Mouse (Mus musculus) kidney, embryonic 16.5 days (tissue): ENCODE results near the gene 1700001K19Rik. TPM values are rescaled to one million over a fixed set of nuclear protein-coding genes. Genes with fewer than 3 reads are reported as not detected.
"Not testable (repeated sequence)": the region's sequence is repeated elsewhere in the genome, so short reads cannot be mapped to it uniquely, and the experiment has no call there.

Experiments
- ATAC-seq: fragments of 200-750 bp; cut with Nextera tagmentation; 2 replicates; pipeline ENCODE4 v1.8.0; 2017; ENCODE audit warnings: moderate TSS enrichment; ENCODE audit not compliant: low FRiP score, low TSS enrichment
- H3K27ac ChIP-seq: fragments of 300-500 bp; sonication (generic); 2 replicates; pipeline ENCODE4 v1.5.1; 2014; ENCODE audit warnings: low read length
- H3K27me3 ChIP-seq: fragments of 300-500 bp; sonication (generic); 2 replicates; pipeline ENCODE4 v1.6.1; 2014; ENCODE audit warnings: low read length, control low read depth, mixed read lengths; ENCODE audit not compliant: insufficient read depth
- H3K36me3 ChIP-seq: fragments of 300-500 bp; sonication (generic); 2 replicates; pipeline ENCODE4 v1.6.1; 2014; ENCODE audit warnings: low read length, control low read depth, mixed read lengths; ENCODE audit not compliant: insufficient read depth
- H3K4me1 ChIP-seq: fragments of 300-500 bp; sonication (generic); 2 replicates; pipeline ENCODE4 v1.6.1; 2014; ENCODE audit warnings: low read length, control low read depth, mixed read lengths; ENCODE audit not compliant: insufficient read depth
- H3K4me2 ChIP-seq: fragments of 300-500 bp; sonication (generic); replicated peaks from 2 replicates; pipeline ENCODE4 v1.6.1; 2014; ENCODE audit warnings: low read depth, low read length
- H3K4me3 ChIP-seq: fragments of 300-500 bp; sonication (generic); 2 replicates; pipeline ENCODE4 v1.5.1; 2014; ENCODE audit warnings: mild to moderate bottlenecking, low read length
- H3K9ac ChIP-seq: fragments of 300-500 bp; sonication (generic); replicated peaks from 2 replicates; pipeline ENCODE4 v1.6.1; 2014; ENCODE audit warnings: low read length
- H3K9me3 ChIP-seq: fragments of 300-500 bp; sonication (generic); 2 replicates; pipeline ENCODE4 v1.6.1; 2016; ENCODE audit warnings: low read length, control low read depth
- WGBS: fragments of 180-500 bp; shearing (Covaris S2); extraction: QIAGEN DNeasy Blood & Tissue Kit; methylation state at CpG from one replicate; pipeline ENCODE4 v1.1.7; 2014; 5-methylcytosine and 5-hydroxymethylcytosine counted together
- polyA plus RNA-seq: library from polyadenylated mRNA; unstranded; fragments of >200 nt; fragmentation: Nextera tagmentation; extraction: Ambion mirVana; gene quantifications from 2 replicates; pipeline ENCODE4 v1.2.1, GENCODE M21; 2015

1700001K19Rik gene
- polyA plus RNA-seq, 1 experiment from 2014 or later = not detected

- WGBS = 86% methylated on average over 1 of the region's 1 CpGs
- no peak overlapping the region for H3K27ac ChIP-seq
Measured at GRCm38 (mm10) chr12:110698080-110698479, 15.7 kb upstream of the 1700001K19Rik start.

DNA sequence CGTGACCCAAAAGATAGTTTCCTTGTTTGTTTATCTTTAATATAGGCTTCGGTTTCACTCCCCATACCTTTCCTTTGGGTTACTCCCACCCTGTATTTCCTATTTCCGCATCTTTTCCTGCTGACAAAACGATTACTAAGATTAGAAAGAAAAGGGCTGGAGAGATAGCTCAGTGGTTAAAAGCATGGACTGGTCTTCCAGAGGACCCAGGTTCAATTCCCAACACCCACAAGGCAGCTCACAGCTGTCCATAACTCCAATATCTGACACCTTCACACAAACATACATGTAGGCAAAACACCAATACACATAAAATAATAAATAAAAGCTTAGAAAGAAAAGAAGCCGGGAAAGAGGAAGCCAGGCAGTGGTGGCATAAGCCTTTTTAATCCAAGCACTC, 15.0 kb upstream of the 1700001K19Rik start:
- Histone ChIP-seq H3K27ac (no peak overlapping the region), H3K4me3 (no peak overlapping the region), H3K27me3 (no peaks in the 10 kb centered on the region), H3K9ac (no peak overlapping the region), H3K4me1 (peaks cover 16% of the 10 kb centered on the region), H3K36me3 (peaks cover 16% of the 10 kb centered on the region), H3K9me3 (no peaks in the 10 kb centered on the region), H3K4me2 (no peak overlapping the region)
- ATAC-seq = no peak
- WGBS = 74% methylated on average over 5 of the region's 5 CpGs

More at GRCm38 (mm10) chr12:110698080-110698479, 15.7 kb upstream of the 1700001K19Rik start:
- Histone ChIP-seq H3K4me1 (peaks cover 16% of the 10 kb centered on the region), H3K36me3 (peaks cover 10% of the 10 kb centered on the region), H3K4me2 (no peak overlapping the region), H3K27me3 (no peaks in the 10 kb centered on the region), H3K9ac (no peak overlapping the region), H3K4me3 (no peak overlapping the region), H3K9me3 (no peaks in the 10 kb centered on the region)
- no peak for ATAC-seq

DNA sequence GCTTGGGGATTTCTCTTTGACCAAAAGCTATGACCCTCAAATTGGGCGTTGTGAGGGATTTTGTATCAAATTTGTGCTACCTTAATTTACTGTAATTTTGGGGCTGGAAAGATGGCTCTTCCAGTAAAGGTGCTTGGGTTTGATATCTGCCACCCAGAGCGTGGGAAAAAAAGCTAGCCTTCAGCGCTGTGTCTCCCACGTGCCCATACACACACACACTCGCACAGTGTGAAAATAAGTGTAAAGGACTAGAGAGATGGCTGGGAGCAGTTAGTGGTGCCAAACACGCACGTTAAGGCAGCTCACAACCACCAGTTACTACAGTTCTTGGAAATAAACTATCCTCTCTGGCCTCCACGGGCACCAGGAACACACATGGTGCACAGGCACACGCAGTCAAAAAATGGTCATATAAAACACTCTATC, 14.6 kb upstream of the 1700001K19Rik start:
- Histone ChIP-seq H3K27me3 (no peaks in the 10 kb centered on the region), H3K9ac (peak overlapping the region; percentile 93), H3K36me3 (peaks cover 16% of the 10 kb centered on the region), H3K9me3 (no peaks in the 10 kb centered on the region), H3K27ac (peak overlapping the region; percentile 86), H3K4me3 (peak overlapping the region; percentile 100), H3K4me1 (peaks cover 16% of the 10 kb centered on the region), H3K4me2 (peak overlapping the region; percentile 84)
- ATAC-seq = no peak
- WGBS = 42% methylated on average over 9 of the region's 9 CpGs

- Histone ChIP-seq H3K4me1 (peaks cover 16% of the 10 kb centered on the region), H3K27ac (peak overlapping the region; percentile 92), H3K4me2 (peak overlapping the region; percentile 84), H3K9ac (peak overlapping the region; percentile 99), H3K36me3 (peaks cover 22% of the 10 kb centered on the region), H3K4me3 (peak overlapping the region; percentile 100), H3K9me3 (no peaks in the 10 kb centered on the region), H3K27me3 (no peaks in the 10 kb centered on the region)
- under 1% methylated on average over 88 of the region's 89 CpGs for WGBS
- peak; percentile 96 for ATAC-seq
Measured at GRCm38 (mm10) chr12:110696173-110696974, 14.0 kb upstream of the 1700001K19Rik start.

DNA sequence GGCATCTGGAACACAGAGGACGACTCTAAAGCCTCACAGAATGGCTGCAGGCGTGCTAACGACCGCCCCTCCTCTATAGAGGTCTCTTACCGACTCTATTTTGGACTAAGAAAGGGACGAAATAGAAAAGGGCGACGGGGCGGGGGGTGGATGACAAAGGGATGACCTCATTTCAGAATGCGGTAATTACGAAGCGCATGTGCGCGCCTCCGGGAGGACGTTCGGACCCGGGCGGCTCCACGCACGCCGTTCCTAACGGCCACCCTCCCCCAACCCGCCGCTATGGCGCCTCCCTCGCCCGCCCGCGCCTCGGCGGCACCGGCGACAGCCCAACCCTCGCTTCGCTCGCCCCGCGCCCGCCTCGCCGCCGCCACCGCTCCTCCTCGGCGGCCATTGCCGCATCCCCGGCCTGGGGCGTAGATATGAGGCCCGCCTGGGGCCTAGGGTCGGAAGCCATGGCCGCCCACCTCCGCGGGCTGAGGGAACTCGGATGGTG, 13.3 kb upstream of the 1700001K19Rik start:
- H3K36me3 ChIP-seq = peaks cover 24% of the 10 kb centered on the region
- peak; percentile 69 for ATAC-seq
- H3K4me2 ChIP-seq = peak overlapping the region; percentile 84
- peak overlapping the region; percentile 100 for H3K4me3 ChIP-seq
- peaks cover 16% of the 10 kb centered on the region for H3K4me1 ChIP-seq
- no peaks in the 10 kb centered on the region for H3K9me3 ChIP-seq
- 0% methylated on average over 48 of the region's 55 CpGs for WGBS
- H3K27ac ChIP-seq = peak overlapping the region; percentile 92
- H3K9ac ChIP-seq = peak overlapping the region; percentile 99
- no peaks in the 10 kb centered on the region for H3K27me3 ChIP-seq

GRCm38 (mm10) chr12:110693378-110693777, 11.0 kb upstream of the 1700001K19Rik start:
- not testable (repeated sequence) for H3K4me2 ChIP-seq

GRCm38 (mm10) chr12:110689919-110690643, 7.7 kb upstream of the 1700001K19Rik start:
- WGBS = 93% methylated on average over 6 of the region's 6 CpGs
- Histone ChIP-seq H3K4me3 (no peak overlapping the region), H3K27me3 (no peaks in the 10 kb centered on the region), H3K4me1 (peaks cover 9% of the 10 kb centered on the region), H3K4me2 (no peak overlapping the region), H3K9me3 (no peaks in the 10 kb centered on the region), H3K9ac (no peak overlapping the region), H3K36me3 (peaks cover 50% of the 10 kb centered on the region), H3K27ac (no peak overlapping the region)
- ATAC-seq = no peak

More at GRCm38 (mm10) chr12:110693378-110693777, 11.0 kb upstream of the 1700001K19Rik start:
- not testable (repeated sequence) for H3K9me3 ChIP-seq, H3K27ac ChIP-seq, H3K4me3 ChIP-seq, ATAC-seq, H3K27me3 ChIP-seq, H3K9ac ChIP-seq
- peaks cover 12% of the 10 kb centered on the region for H3K4me1 ChIP-seq
- 82% methylated on average over 5 of the region's 5 CpGs for WGBS
- peaks cover 41% of the 10 kb centered on the region for H3K36me3 ChIP-seq

DNA sequence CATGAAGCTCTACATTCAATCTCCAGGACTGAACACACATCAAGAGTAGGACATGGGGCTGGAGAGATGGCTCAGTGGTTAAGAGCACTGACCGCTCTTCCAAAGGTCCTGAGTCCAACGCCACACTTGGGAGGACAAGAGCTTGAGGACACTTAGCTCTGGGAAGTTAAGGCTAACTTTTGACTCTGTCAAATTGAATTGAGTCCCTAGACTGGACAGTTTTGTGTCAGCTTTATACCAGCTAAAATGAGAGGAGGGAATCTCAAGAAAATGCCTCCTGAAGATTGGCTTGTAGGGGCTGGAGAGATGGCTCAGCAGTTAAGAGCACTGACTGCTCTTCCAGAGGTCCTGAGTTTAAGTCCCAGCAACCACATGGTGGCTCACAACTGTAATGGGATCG, 6.5 kb upstream of the 1700001K19Rik start:
- not testable (repeated sequence) for H3K4me2 ChIP-seq, ATAC-seq, H3K27ac ChIP-seq, H3K9me3 ChIP-seq, H3K9ac ChIP-seq, H3K4me1 ChIP-seq, H3K4me3 ChIP-seq, H3K27me3 ChIP-seq
- H3K36me3 ChIP-seq = peaks cover 43% of the 10 kb centered on the region
- WGBS = 92% methylated on average over 3 of the region's 3 CpGs

DNA sequence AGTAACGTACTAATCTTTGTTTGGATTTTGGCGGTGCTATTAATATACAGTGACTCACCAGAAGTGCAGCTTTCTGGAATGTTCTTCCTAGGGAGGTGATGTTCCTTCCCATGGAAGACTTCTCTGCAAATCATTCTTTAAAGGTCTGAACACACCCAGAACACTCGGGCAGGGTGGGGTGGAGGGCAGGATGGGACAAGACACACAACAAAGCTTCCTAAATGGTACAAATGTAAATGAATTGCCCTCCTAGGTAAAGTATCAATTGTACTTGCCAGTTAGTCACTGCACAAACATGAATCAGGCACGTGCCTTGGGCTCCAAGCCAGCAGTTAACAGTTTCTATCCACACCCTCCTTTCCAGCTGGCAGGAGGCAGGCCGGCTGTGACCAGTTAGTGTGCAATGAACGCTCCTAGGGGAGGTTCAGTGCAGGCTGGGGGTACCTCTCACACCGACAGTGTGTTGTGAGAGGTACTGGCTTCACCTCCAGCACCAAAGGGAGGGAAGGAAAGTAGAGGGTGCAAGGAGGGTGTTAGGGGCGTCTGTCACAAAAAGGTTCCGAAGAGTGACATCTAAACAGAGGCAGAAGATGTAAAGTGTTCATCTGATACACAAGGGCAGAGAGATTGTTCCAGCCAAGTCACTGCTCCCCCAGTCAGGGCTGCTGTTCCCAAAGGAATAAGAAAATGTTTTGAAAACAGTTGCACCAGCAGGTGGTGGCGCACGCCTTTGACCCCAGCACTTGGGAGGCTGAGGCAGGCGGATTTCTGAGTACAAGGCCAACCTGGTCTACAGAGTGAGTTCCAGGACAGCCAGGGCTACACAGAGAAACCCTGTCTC, 5.7 kb upstream of the 1700001K19Rik start:
- Histone ChIP-seq H3K4me3 (no peak overlapping the region), H3K27ac (peak overlapping the region; percentile 7; the same call in 1 of the 2 replicates), H3K27me3 (no peaks in the 10 kb centered on the region), H3K9ac (no peak overlapping the region), H3K4me1 (no peaks in the 10 kb centered on the region), H3K9me3 (no peaks in the 10 kb centered on the region), H3K36me3 (peaks cover 40% of the 10 kb centered on the region), H3K4me2 (no peak overlapping the region)
- ATAC-seq = peak; percentile 74
- WGBS = 66% methylated on average over 12 of the region's 12 CpGs
